Mouse (Mus musculus): Measurements from ENCODE around the gene Leng9.

Leng9 gene

GRCm38 (mm10) chr7:4144046-4144445 lies 6.1 kb downstream of the Leng9 start:
- no peak for DNase-seq

- no peak for DNase-seq
These were observed 6.7 kb downstream of the Leng9 start for GRCm38 (mm10) chr7:4143506-4143905.

GRCm38 (mm10) chr7:4142796-4143445 lies 7.3 kb downstream of the Leng9 start:
- DNase-seq = no peak

GRCm38 (mm10) chr7:4141648-4142325 lies 8.4 kb downstream of the Leng9 start:
- DNase-seq = no peak

- no peak for DNase-seq
These were observed 10.8 kb downstream of the Leng9 start for GRCm38 (mm10) chr7:4139391-4139790.

GRCm38 (mm10) chr7:4138671-4139070 lies 11.5 kb downstream of the Leng9 start:
- no peak for DNase-seq

- DNase-seq = no peak
These were observed 12.0 kb downstream of the Leng9 start for GRCm38 (mm10) chr7:4138181-4138580.

GRCm38 (mm10) chr7:4137746-4138145 lies 12.4 kb downstream of the Leng9 start:
- no peak for DNase-seq

- DNase-seq = peak; percentile 98
These were observed 13.2 kb downstream of the Leng9 start, which contains the start of gene Leng8 for GRCm38 (mm10) chr7:4136771-4137531. Leng8 (plus strand) TSS chr7:4137039.

GRCm38 (mm10) chr7:4136404-4136770 lies 13.8 kb downstream of the Leng9 start:
- no peak for DNase-seq

- DNase-seq = no peak
These were observed 15.3 kb downstream of the Leng9 start for GRCm38 (mm10) chr7:4134911-4135310.

GRCm38 (mm10) chr7:4132998-4133397 lies 17.2 kb downstream of the Leng9 start:
- DNase-seq = no peak

- DNase-seq = no peak
These were observed 17.6 kb downstream of the Leng9 start for GRCm38 (mm10) chr7:4132581-4132980.

GRCm38 (mm10) chr7:4131964-4132363 lies 18.2 kb downstream of the Leng9 start:
- no peak for DNase-seq

GRCm38 (mm10) chr7:4130686-4131452 lies 19.3 kb downstream of the Leng9 start:
- peak; percentile 85 for DNase-seq

- no peak for DNase-seq
These were observed 21.3 kb downstream of the Leng9 start for GRCm38 (mm10) chr7:4128860-4129259.

GRCm38 (mm10) chr7:4127894-4128293 lies 22.3 kb downstream of the Leng9 start:
- no peak for DNase-seq

- no peak for DNase-seq
These were observed 23.0 kb downstream of the Leng9 start for GRCm38 (mm10) chr7:4126992-4127785.

- DNase-seq = no peak
These were observed 24.9 kb downstream of the Leng9 start for GRCm38 (mm10) chr7:4125306-4125705.

- no peak for DNase-seq
These were observed 25.3 kb downstream of the Leng9 start for GRCm38 (mm10) chr7:4124856-4125255.

- peak; percentile 30 for DNase-seq
These were observed 25.8 kb downstream of the Leng9 start for GRCm38 (mm10) chr7:4124315-4124759.

GRCm38 (mm10) chr7:4123732-4124131 lies 26.4 kb downstream of the Leng9 start:
- DNase-seq = no peak
